In the genomic region with DNA sequence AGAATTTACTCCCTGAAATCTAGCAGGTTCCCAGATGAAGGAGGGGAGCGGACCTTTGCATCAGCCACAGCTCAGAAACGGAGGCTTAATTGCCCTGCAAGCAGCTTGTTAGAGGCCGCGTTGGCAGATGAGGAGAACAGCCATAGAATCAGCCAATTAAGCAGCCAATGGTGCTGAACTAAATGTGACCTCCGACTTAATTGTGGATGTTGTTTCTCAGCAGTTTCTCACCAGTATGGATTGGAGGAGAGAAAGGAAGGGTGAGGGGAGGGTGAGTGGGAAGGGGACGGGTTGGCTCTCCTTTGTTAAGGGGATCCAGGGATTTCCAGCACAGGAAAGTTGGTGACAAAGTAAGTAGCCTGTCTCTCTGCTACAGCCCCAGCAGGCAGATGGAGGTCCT, we compare ENCODE assay signal across 11 mouse cellular contexts.
DNase-seq lines count a peak whose midpoint lies in the region; ATAC-seq lines count a peak whose summit lies in the region.
"Had no signal": no experiment of that assay in that cellular context is flagged by ENCODE, and none has a peak within 500 bp of the region (broad histone marks: within the 10 kb centered on the region; RNA-seq: fewer than 3 reads in every experiment).

No protein-coding gene starts in this region.

- H3K27ac ChIP-seq in neural tube, embryonic 11.5 days (ENCODE audit: low read depth, low read length), result peak overlapping the region; percentile 58; the same call in 1 of the 2 replicates
- H3K27ac ChIP-seq in hindbrain, embryonic 12.5 days, result peak overlapping the region; percentile 41; the same call in 1 of the 2 replicates
- H3K27ac ChIP-seq in limb, embryonic 12.5 days, result peak overlapping the region; percentile 81
- H3K27ac ChIP-seq: heart, embryonic 15.5 days; layer of hippocampus, adult 2 months had no signal

- peak; percentile 26 for DNase-seq in neural tube, embryonic 11.5 days (ENCODE audit: low spot score)
- DNase-seq in neural tube, embryonic 10.5 days (ENCODE audit: extremely low spot score, low spot score), result no peak
- no peak for DNase-seq in urinary bladder, postnatal 36 days (ENCODE audit: low spot score in 2 of 2)
- no peak for DNase-seq in layer of hippocampus, postnatal 25 days (ENCODE audit: extremely low spot score in 1 of 2, low spot score in 1 of 2)
- no peak for DNase-seq in cerebellum, adult 8-10 months
- DNase-seq: lung, adult 18-20 months had no signal

- H3K9ac ChIP-seq in neural tube, embryonic 11.5 days (ENCODE audit: low read length), result no peak overlapping the region; the same call in 1 of the 2 replicates
- no peak overlapping the region for H3K9ac ChIP-seq in hindbrain, embryonic 12.5 days
- H3K9ac ChIP-seq in limb, embryonic 12.5 days (replicated peaks), result peak overlapping the region; percentile 27; the same call in 1 of the 2 replicates
- H3K9ac ChIP-seq: heart, embryonic 15.5 days had no signal

- H3K9me3 ChIP-seq in neural tube, embryonic 11.5 days (ENCODE audit: control insufficient read depth, low read length), result no peaks in the 10 kb centered on the region
- no peaks in the 10 kb centered on the region for H3K9me3 ChIP-seq in hindbrain, embryonic 12.5 days (replicated peaks)
- H3K9me3 ChIP-seq in limb, embryonic 12.5 days, result no peaks in the 10 kb centered on the region
- H3K9me3 ChIP-seq: heart, embryonic 15.5 days had no signal

- peak; percentile 73; the same call in 1 of the 2 replicates for ATAC-seq in neural tube, embryonic 11.5 days (ENCODE audit: insufficient read depth, low FRiP score, low TSS enrichment)
- ATAC-seq in hindbrain, embryonic 12.5 days (ENCODE audit: low FRiP score), result peak; percentile 70
- no peak for ATAC-seq in limb, embryonic 12.5 days (ENCODE audit: insufficient number of reproducible peaks, insufficient read depth, low FRiP score, low TSS enrichment, low read depth)
- no peak for ATAC-seq in erythroid progenitor cell, adult 5-6 weeks (replicated peaks; ENCODE audit: low FRiP score, poor library complexity, severe bottlenecking)

- H3K36me3 ChIP-seq in neural tube, embryonic 11.5 days (ENCODE audit: control insufficient read depth, insufficient read depth, low read length), result no peaks in the 10 kb centered on the region
- H3K36me3 ChIP-seq in hindbrain, embryonic 12.5 days, result no peaks in the 10 kb centered on the region
- H3K36me3 ChIP-seq in limb, embryonic 12.5 days, result no peaks in the 10 kb centered on the region
- H3K36me3 ChIP-seq: heart, embryonic 15.5 days had no signal

- H3K4me2 ChIP-seq in neural tube, embryonic 11.5 days (ENCODE audit: low read depth), result no peak overlapping the region
- H3K4me2 ChIP-seq in hindbrain, embryonic 12.5 days (replicated peaks), result no peak overlapping the region
- no peak overlapping the region for H3K4me2 ChIP-seq in limb, embryonic 12.5 days
- H3K4me2 ChIP-seq: heart, embryonic 15.5 days had no signal

- no peak overlapping the region for H3K4me3 ChIP-seq in neural tube, embryonic 11.5 days (ENCODE audit: low read depth, low read length)
- no peak overlapping the region for H3K4me3 ChIP-seq in hindbrain, embryonic 12.5 days
- H3K4me3 ChIP-seq in limb, embryonic 12.5 days (replicated peaks), result no peak overlapping the region
- H3K4me3 ChIP-seq: heart, embryonic 15.5 days; layer of hippocampus, adult 2 months had no signal

- 17% methylated on average over 6 of the region's 6 CpGs for WGBS in neural tube, embryonic 11.5 days
- WGBS in hindbrain, embryonic 12.5 days, result 18% methylated on average over 6 of the region's 6 CpGs
- WGBS in limb, embryonic 12.5 days, result 10% methylated on average over 6 of the region's 6 CpGs

- no peaks in the 10 kb centered on the region for H3K4me1 ChIP-seq in neural tube, embryonic 11.5 days (ENCODE audit: control insufficient read depth, insufficient read depth, low read length)
- H3K4me1 ChIP-seq in hindbrain, embryonic 12.5 days, result peaks cover 16% of the 10 kb centered on the region
- H3K4me1 ChIP-seq in limb, embryonic 12.5 days (replicated peaks), result peaks cover 22% of the 10 kb centered on the region
- H3K4me1 ChIP-seq: heart, embryonic 15.5 days had no signal

- H3K27me3 ChIP-seq in neural tube, embryonic 11.5 days (ENCODE audit: control insufficient read depth, insufficient read depth, low read length), result no peaks in the 10 kb centered on the region
- H3K27me3 ChIP-seq in hindbrain, embryonic 12.5 days, result no peaks in the 10 kb centered on the region
- H3K27me3 ChIP-seq in limb, embryonic 12.5 days, result no peaks in the 10 kb centered on the region

Comparison
In these comparisons a context has a peak if more than half of its experiments do, and no peak if none do; other contexts are left out.
1. ATAC-seq: peak in neural tube, embryonic 11.5 days (single experiment) and hindbrain, embryonic 12.5 days (single experiment); none in limb, embryonic 12.5 days (single experiment) and erythroid progenitor cell, adult 5-6 weeks (single experiment).
2. Peak in every context shown above with its lines, with median percentiles within 50 percentile points of each other: H3K27ac ChIP-seq.